Mouse (Mus musculus) lung, embryonic 14.5 days (tissue): ENCODE results near the gene Slc4a5. TPM values are rescaled to one million over a fixed set of nuclear protein-coding genes. Genes with fewer than 3 reads are reported as not detected.

Experiments used
- ATAC-seq: fragments of 200-750 bp; cut with Nextera tagmentation; 2 replicates; pipeline ENCODE4 v1.8.0; 2017; ENCODE audit warnings: mild to moderate bottlenecking, moderate TSS enrichment, moderate library complexity; ENCODE audit not compliant: insufficient read depth
- DNase-seq: peaks from one replicate; pipeline ENCODE4 v3.0.0-alpha.2; 2015
- H3K27ac ChIP-seq: fragments of 300-500 bp; sonication (generic); 2 replicates; pipeline ENCODE4 v1.5.1; 2014; ENCODE audit warnings: low read depth, mild to moderate bottlenecking, moderate library complexity
- H3K27me3 ChIP-seq: fragments of 300-500 bp; sonication (generic); 2 replicates; pipeline ENCODE4 v1.6.1; 2014; ENCODE audit warnings: low read length, control low read depth; ENCODE audit not compliant: insufficient read depth
- H3K36me3 ChIP-seq: fragments of 300-500 bp; sonication (generic); 2 replicates; pipeline ENCODE4 v1.6.1; 2014; ENCODE audit warnings: control low read depth; ENCODE audit not compliant: insufficient read depth
- H3K4me1 ChIP-seq: fragments of 300-500 bp; sonication (generic); 2 replicates; pipeline ENCODE4 v1.6.1; 2014; ENCODE audit warnings: antibody characterized with exemption, control low read depth; ENCODE audit not compliant: insufficient read depth
- H3K4me2 ChIP-seq: fragments of 300-500 bp; sonication (generic); 2 replicates; pipeline ENCODE4 v1.6.1; 2014; ENCODE audit warnings: mild to moderate bottlenecking
- H3K4me3 ChIP-seq: fragments of 300-500 bp; sonication (generic); 2 replicates; pipeline ENCODE4 v1.5.1; 2014; ENCODE audit warnings: low read depth, low read length
- H3K9ac ChIP-seq: fragments of 300-500 bp; sonication (generic); 2 replicates; pipeline ENCODE4 v1.6.1; 2014
- H3K9me3 ChIP-seq: fragments of 300-500 bp; sonication (generic); 2 replicates; pipeline ENCODE4 v1.6.1; 2016; ENCODE audit warnings: low read depth, low read length, control low read depth
- CTCF ChIP-seq: IDR thresholded peaks from 2 replicates; pipeline ENCODE4 v1.5.1; 2016; ENCODE audit warnings: antibody characterized with exemption, low read depth
- WGBS: fragments of 180-500 bp; shearing (Covaris S2); extraction: QIAGEN DNeasy Blood & Tissue Kit; methylation state at CpG from one replicate; pipeline ENCODE4 v1.1.7; 2014; 5-methylcytosine and 5-hydroxymethylcytosine counted together
- polyA plus RNA-seq: library from polyadenylated mRNA; unstranded; fragments of >200 nt; fragmentation: Nextera tagmentation; extraction: Ambion mirVana; gene quantifications from 2 replicates; pipeline ENCODE4 v1.2.1, GENCODE M21; 2014

Gene Slc4a5
- polyA plus RNA-seq, 1 experiment from 2014 or later: 0.61 TPM

GRCm38 (mm10) chr6:83233306-83233705 lies 13.7 kb downstream of the Slc4a5 start:
- 80% methylated on average over 4 of the region's 4 CpGs for WGBS
- no peaks in the 10 kb centered on the region for H3K36me3 ChIP-seq
- no peak for TF ChIP-seq CTCF
- DNase-seq (no peak), ATAC-seq (no peak)
- H3K27ac ChIP-seq: no peak overlapping the region
- no peak overlapping the region for H3K4me2 ChIP-seq
- no peaks in the 10 kb centered on the region for H3K27me3 ChIP-seq
- no peak overlapping the region for H3K9ac ChIP-seq
- no peaks in the 10 kb centered on the region for H3K4me1 ChIP-seq
- no peak overlapping the region for H3K4me3 ChIP-seq
- H3K9me3 ChIP-seq: no peaks in the 10 kb centered on the region

DNA sequence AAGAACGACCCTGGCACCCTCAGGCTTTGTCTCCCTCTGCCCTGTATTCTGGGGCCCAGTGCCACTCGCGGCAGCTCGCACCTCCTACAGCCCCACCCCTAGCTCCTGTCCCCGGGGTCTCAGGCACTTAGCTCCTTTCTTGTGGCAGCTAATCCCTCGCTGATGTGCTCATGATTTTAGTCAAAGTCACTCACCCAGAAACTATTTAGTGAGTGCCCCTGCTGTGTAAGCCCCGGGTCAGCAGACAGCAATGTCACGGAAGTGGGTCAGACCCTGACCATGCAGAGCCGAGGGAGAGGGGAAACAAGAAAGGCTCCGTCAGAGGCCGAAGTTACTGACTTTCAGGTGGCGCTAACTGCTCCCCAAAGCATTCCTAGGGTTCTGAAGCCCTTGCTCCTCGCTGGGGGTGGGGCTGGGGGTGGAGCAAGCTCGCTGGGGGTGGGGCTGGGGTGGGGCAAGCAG lies 14.7 kb downstream of the Slc4a5 start:
- Histone ChIP-seq H3K27ac (no peak overlapping the region), H3K9ac (peak overlapping the region; percentile 30; the same call in 1 of the 2 replicates), H3K4me1 (no peaks in the 10 kb centered on the region), H3K9me3 (no peaks in the 10 kb centered on the region), H3K27me3 (peaks cover 9% of the 10 kb centered on the region), H3K4me2 (peak overlapping the region; percentile 48), H3K4me3 (0 out of 2 replicates have a peak overlapping the region, but pooled peaks have one; percentile 4), H3K36me3 (no peaks in the 10 kb centered on the region)
- DNase-seq (no peak), ATAC-seq (0 out of 2 replicates have a peak, but pooled peaks have one; percentile 37)
- 5% methylated on average over 14 of the region's 14 CpGs for WGBS
- TF ChIP-seq CTCF: no peak

DNA sequence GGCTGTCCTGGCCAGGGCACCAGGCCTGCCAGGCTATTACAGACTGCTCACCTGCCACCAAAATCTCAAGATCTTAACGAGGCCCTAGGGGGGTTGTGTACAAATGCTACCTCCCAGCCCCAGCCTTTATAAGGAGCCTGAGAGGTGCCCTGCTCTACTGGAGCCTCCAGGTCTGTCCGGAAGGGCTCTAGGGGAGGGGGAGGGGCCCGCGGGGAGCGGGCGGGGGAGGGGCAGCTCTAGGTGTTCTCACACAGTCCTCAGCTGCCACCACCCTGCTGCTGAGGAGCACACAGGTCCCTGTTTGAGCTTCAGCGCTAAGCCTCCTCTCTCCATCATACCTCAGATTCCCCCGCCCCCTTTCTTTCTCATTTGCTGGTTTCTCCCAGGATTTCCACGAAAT lies 17.5 kb downstream of the Slc4a5 start:
- Histone ChIP-seq H3K4me1 (no peaks in the 10 kb centered on the region), H3K4me2 (peak overlapping the region; percentile 47), H3K27me3 (peaks cover 11% of the 10 kb centered on the region), H3K27ac (no peak overlapping the region; the same call in 1 of the 2 replicates), H3K4me3 (no peak overlapping the region), H3K9me3 (no peaks in the 10 kb centered on the region), H3K9ac (no peak overlapping the region), H3K36me3 (no peaks in the 10 kb centered on the region)
- no peak for TF ChIP-seq CTCF
- ATAC-seq (peak; percentile 77; the same call in 1 of the 2 replicates), DNase-seq (peak; percentile 20)
- WGBS: 2% methylated on average over 9 of the region's 9 CpGs

GRCm38 (mm10) chr6:83244422-83245061 lies 24.9 kb downstream of the Slc4a5 start:
- ATAC-seq: no peak; the same call in 1 of the 2 replicates
- Histone ChIP-seq H3K9me3 (no peaks in the 10 kb centered on the region), H3K9ac (no peak overlapping the region; the same call in 1 of the 2 replicates), H3K4me3 (no peak overlapping the region), H3K4me2 (no peak overlapping the region), H3K27me3 (peaks cover under 1% of the 10 kb centered on the region; the same call in 1 of the 2 replicates), H3K27ac (peak overlapping the region; percentile 76), H3K4me1 (0 out of 2 replicates have a peak, but pooled peaks cover 5% of the 10 kb centered on the region), H3K36me3 (no peaks in the 10 kb centered on the region)
- DNase-seq: peak; percentile 44
- 21% methylated on average over 10 of the region's 10 CpGs for WGBS
- TF ChIP-seq CTCF: no peak

GRCm38 (mm10) chr6:83245134-83245533 lies 25.5 kb downstream of the Slc4a5 start:
- Histone ChIP-seq H3K27me3 (no peaks in the 10 kb centered on the region), H3K9me3 (no peaks in the 10 kb centered on the region), H3K4me3 (no peak overlapping the region), H3K9ac (no peak overlapping the region; the same call in 1 of the 2 replicates), H3K4me2 (no peak overlapping the region), H3K36me3 (no peaks in the 10 kb centered on the region), H3K4me1 (0 out of 2 replicates have a peak, but pooled peaks cover 5% of the 10 kb centered on the region), H3K27ac (peak overlapping the region; percentile 76)
- TF ChIP-seq CTCF: no peak
- ATAC-seq: peak; percentile 78
- 47% methylated on average over 6 of the region's 6 CpGs for WGBS
- DNase-seq: peak; percentile 83

GRCm38 (mm10) chr6:83245997-83246396 lies 26.4 kb downstream of the Slc4a5 start:
- 0 out of 2 replicates have a peak, but pooled peaks cover 5% of the 10 kb centered on the region for H3K4me1 ChIP-seq
- H3K27me3 ChIP-seq: no peaks in the 10 kb centered on the region
- DNase-seq (no peak), ATAC-seq (no peak)
- 91% methylated on average over 1 of the region's 1 CpGs for WGBS
- no peak overlapping the region for H3K4me2 ChIP-seq
- TF ChIP-seq CTCF: no peak
- H3K9me3 ChIP-seq: no peaks in the 10 kb centered on the region
- no peaks in the 10 kb centered on the region for H3K36me3 ChIP-seq
- no peak overlapping the region for H3K4me3 ChIP-seq
- H3K27ac ChIP-seq: peak overlapping the region; percentile 76
- H3K9ac ChIP-seq: no peak overlapping the region

- no peak for DNase-seq
- no peaks in the 10 kb centered on the region for H3K27me3 ChIP-seq
- no peak for ATAC-seq
These were observed 27.1 kb downstream of the Slc4a5 start for GRCm38 (mm10) chr6:83246750-83247149.

More at GRCm38 (mm10) chr6:83246750-83247149, 27.1 kb downstream of the Slc4a5 start:
- Histone ChIP-seq H3K4me1 (0 out of 2 replicates have a peak, but pooled peaks cover 5% of the 10 kb centered on the region), H3K36me3 (no peaks in the 10 kb centered on the region), H3K27ac (no peak overlapping the region), H3K9me3 (no peaks in the 10 kb centered on the region), H3K4me3 (no peak overlapping the region), H3K4me2 (no peak overlapping the region), H3K9ac (no peak overlapping the region)
- 93% methylated on average over 4 of the region's 4 CpGs for WGBS
- TF ChIP-seq CTCF: no peak
